Mouse (Mus musculus): Measurements from ENCODE around the gene Dohh. TPM values are rescaled to one million over a fixed set of nuclear protein-coding genes. Genes with fewer than 3 reads are reported as not detected.

The Dohh gene
- polyA plus RNA-seq, 1 experiment from 2014 or later, result 59.4 TPM

GRCm38 (mm10) chr10:81427804-81428506 is 43.7 kb downstream of the Dohh start:
- no peak overlapping the region for H3K9ac ChIP-seq (ENCODE audit: low read depth, low read length)
- H3K4me1 ChIP-seq (replicated peaks; ENCODE audit: control insufficient read depth, insufficient read depth, low read length), result 0 out of 2 replicates have a peak, but pooled peaks cover 4% of the 10 kb centered on the region
- WGBS, result 91% methylated on average over 8 of the region's 8 CpGs
- no peak overlapping the region for H3K4me3 ChIP-seq (ENCODE audit: low read depth, low read length)
- no peaks in the 10 kb centered on the region for H3K36me3 ChIP-seq (ENCODE audit: control insufficient read depth, insufficient read depth)
- no peaks in the 10 kb centered on the region for H3K9me3 ChIP-seq (ENCODE audit: control insufficient read depth)
- no peak overlapping the region for H3K4me2 ChIP-seq (replicated peaks; ENCODE audit: low read depth)
- no peak for TF ChIP-seq CTCF (IDR thresholded peaks at IDR 0.05; ENCODE audit: low read depth)
- ATAC-seq, result no peak
- no peak overlapping the region for H3K27ac ChIP-seq (ENCODE audit: low read depth, low read length)
- H3K27me3 ChIP-seq (replicated peaks; ENCODE audit: control insufficient read depth, insufficient read depth, low read length), result peaks cover 23% of the 10 kb centered on the region

GRCm38 (mm10) chr10:81428507-81428870 is 44.3 kb downstream of the Dohh start:
- H3K36me3 ChIP-seq (ENCODE audit: control insufficient read depth, insufficient read depth), result no peaks in the 10 kb centered on the region
- no peak overlapping the region for H3K4me3 ChIP-seq (ENCODE audit: low read depth, low read length)
- H3K27ac ChIP-seq (ENCODE audit: low read depth, low read length), result no peak overlapping the region
- WGBS, result 92% methylated on average over 7 of the region's 7 CpGs
- no peak overlapping the region for H3K9ac ChIP-seq (ENCODE audit: low read depth, low read length)
- no peak overlapping the region for H3K4me2 ChIP-seq (replicated peaks; ENCODE audit: low read depth)
- H3K27me3 ChIP-seq (replicated peaks; ENCODE audit: control insufficient read depth, insufficient read depth, low read length), result peaks cover 23% of the 10 kb centered on the region
- TF ChIP-seq CTCF (IDR thresholded peaks at IDR 0.05; ENCODE audit: low read depth), result no peak
- 0 out of 2 replicates have a peak, but pooled peaks cover 4% of the 10 kb centered on the region for H3K4me1 ChIP-seq (replicated peaks; ENCODE audit: control insufficient read depth, insufficient read depth, low read length)
- no peak for ATAC-seq
- no peaks in the 10 kb centered on the region for H3K9me3 ChIP-seq (ENCODE audit: control insufficient read depth)

- WGBS, result 45% methylated on average over 2 of the region's 2 CpGs
- H3K4me1 ChIP-seq (replicated peaks; ENCODE audit: control insufficient read depth, insufficient read depth, low read length), result 0 out of 2 replicates have a peak, but pooled peaks cover 4% of the 10 kb centered on the region
- no peak overlapping the region for H3K4me3 ChIP-seq (ENCODE audit: low read depth, low read length)
Measured at GRCm38 (mm10) chr10:81429092-81429491, 44.9 kb downstream of the Dohh start.

GRCm38 (mm10) chr10:81429605-81430061 is 45.4 kb downstream of the Dohh start:
- peak; percentile 32 for TF ChIP-seq CTCF (IDR thresholded peaks at IDR 0.05; ENCODE audit: low read depth)

More at GRCm38 (mm10) chr10:81429092-81429491, 44.9 kb downstream of the Dohh start:
- Histone ChIP-seq H3K9me3 (ENCODE audit: control insufficient read depth) (no peaks in the 10 kb centered on the region), H3K4me2 (replicated peaks; ENCODE audit: low read depth) (peak overlapping the region; percentile 97), H3K27me3 (replicated peaks; ENCODE audit: control insufficient read depth, insufficient read depth, low read length) (peaks cover 19% of the 10 kb centered on the region), H3K9ac (ENCODE audit: low read depth, low read length) (no peak overlapping the region), H3K27ac (ENCODE audit: low read depth, low read length) (0 out of 2 replicates have a peak overlapping the region, but pooled peaks have one; percentile 87), H3K36me3 (ENCODE audit: control insufficient read depth, insufficient read depth) (no peaks in the 10 kb centered on the region)
- ATAC-seq, result no peak
- TF ChIP-seq CTCF (IDR thresholded peaks at IDR 0.05; ENCODE audit: low read depth), result no peak

GRCm38 (mm10) chr10:81430141-81430830 is 46.1 kb downstream of the Dohh start:
- no peak for TF ChIP-seq CTCF (IDR thresholded peaks at IDR 0.05; ENCODE audit: low read depth)
- Histone ChIP-seq H3K36me3 (ENCODE audit: control insufficient read depth, insufficient read depth) (no peaks in the 10 kb centered on the region), H3K4me1 (replicated peaks; ENCODE audit: control insufficient read depth, insufficient read depth, low read length) (0 out of 2 replicates have a peak, but pooled peaks cover 4% of the 10 kb centered on the region), H3K9me3 (ENCODE audit: control insufficient read depth) (no peaks in the 10 kb centered on the region), H3K27ac (ENCODE audit: low read depth, low read length) (peak overlapping the region; percentile 87), H3K27me3 (replicated peaks; ENCODE audit: control insufficient read depth, insufficient read depth, low read length) (peaks cover 14% of the 10 kb centered on the region), H3K4me3 (ENCODE audit: low read depth, low read length) (peak overlapping the region; percentile 87), H3K9ac (ENCODE audit: low read depth, low read length) (peak overlapping the region; percentile 71), H3K4me2 (replicated peaks; ENCODE audit: low read depth) (peak overlapping the region; percentile 97)
- under 1% methylated on average over 56 of the region's 89 CpGs for WGBS
- peak; percentile 11 for ATAC-seq

More at GRCm38 (mm10) chr10:81429605-81430061, 45.4 kb downstream of the Dohh start:
- H3K36me3 ChIP-seq (ENCODE audit: control insufficient read depth, insufficient read depth), result no peaks in the 10 kb centered on the region
- WGBS, result 1% methylated on average over 20 of the region's 20 CpGs
- peaks cover 17% of the 10 kb centered on the region for H3K27me3 ChIP-seq (replicated peaks; ENCODE audit: control insufficient read depth, insufficient read depth, low read length)
- H3K4me2 ChIP-seq (replicated peaks; ENCODE audit: low read depth), result peak overlapping the region; percentile 97
- peak overlapping the region; percentile 71 for H3K9ac ChIP-seq (ENCODE audit: low read depth, low read length)
- H3K4me3 ChIP-seq (ENCODE audit: low read depth, low read length), result peak overlapping the region; percentile 87
- peak; percentile 28 for ATAC-seq
- H3K9me3 ChIP-seq (ENCODE audit: control insufficient read depth), result no peaks in the 10 kb centered on the region
- H3K4me1 ChIP-seq (replicated peaks; ENCODE audit: control insufficient read depth, insufficient read depth, low read length), result 0 out of 2 replicates have a peak, but pooled peaks cover 4% of the 10 kb centered on the region
- peak overlapping the region; percentile 87 for H3K27ac ChIP-seq (ENCODE audit: low read depth, low read length)

All from intestine, postnatal 0 days (tissue).